Comparison of ENCODE assay signal across 8 mouse cellular contexts in genomic region chr6:60950415-60950814, GRCm38 (mm10). TPM values are rescaled to one million over a fixed set of nuclear protein-coding genes. Genes with fewer than 3 reads are reported as not detected.
DNase-seq lines count a peak whose midpoint lies in the region; ATAC-seq and TF ChIP-seq lines count a peak whose summit lies in the region.

No protein-coding gene starts in this region.

- DNase-seq in heart, postnatal 4 days, result peak; percentile 50
- DNase-seq in heart, adult 18-20 months, result no peak
- peak; percentile 55 for DNase-seq in c-Kit-negative CD71-positive TER-119-positive erythroid progenitor cells, embryonic 14.5 days (ENCODE audit: low read depth, low spot score)
- DNase-seq in left cerebral cortex, postnatal 10 days (ENCODE audit: extremely low spot score in 1 of 2, low spot score in 2 of 2), result peak; percentile 16 to 34
- peak; percentile 40 for DNase-seq in midbrain, postnatal 0 days (ENCODE audit: low spot score)
- DNase-seq in gastrocnemius, postnatal 4 days (ENCODE audit: low spot score in 2 of 2), result no peak

- no peak for TF ChIP-seq POLR2A in ES-Bruce4 (IDR thresholded peaks at IDR 0.05; ENCODE audit: insufficient read depth, low read length)

- H3K36me3 ChIP-seq in ES-Bruce4 (ENCODE audit: control insufficient read depth, insufficient read depth, low read length, poor library complexity, severe bottlenecking), result no peaks in the 10 kb centered on the region
- no peaks in the 10 kb centered on the region for H3K36me3 ChIP-seq in midbrain, postnatal 0 days (ENCODE audit: insufficient read depth, low read length)

- H3K4me1 ChIP-seq in ES-Bruce4 (ENCODE audit: control insufficient read depth, insufficient read depth, low read length), result no peaks in the 10 kb centered on the region
- no peaks in the 10 kb centered on the region for H3K4me1 ChIP-seq in midbrain, postnatal 0 days (ENCODE audit: insufficient read depth, low read length)

- no peaks in the 10 kb centered on the region for H3K27me3 ChIP-seq in ES-Bruce4 (ENCODE audit: control insufficient read depth, insufficient read depth, low read length, poor library complexity, severe bottlenecking)
- H3K27me3 ChIP-seq in midbrain, postnatal 0 days (ENCODE audit: insufficient read depth, low read length), result no peaks in the 10 kb centered on the region

- no peak for TF ChIP-seq EP300 in ES-Bruce4 (IDR thresholded peaks at IDR 0.05; ENCODE audit: insufficient read depth, low read depth, low read length)

- peak; percentile 100 for ATAC-seq in erythroid progenitor cell, adult 5-6 weeks (replicated peaks; ENCODE audit: low FRiP score, poor library complexity, severe bottlenecking)
- ATAC-seq in midbrain, postnatal 0 days (ENCODE audit: low FRiP score), result no peak

- H3K9me3 ChIP-seq in ES-Bruce4 (replicated peaks; ENCODE audit: control insufficient read depth, insufficient read depth, low read length, poor library complexity, severe bottlenecking), result no peaks in the 10 kb centered on the region
- no peaks in the 10 kb centered on the region for H3K9me3 ChIP-seq in midbrain, postnatal 0 days (ENCODE audit: low read length)

- intact Hi-C loops in left cerebral cortex, postnatal 10 days (cut with DNase I), result no loop called here

- H3K4me2 ChIP-seq in midbrain, postnatal 0 days (ENCODE audit: low read depth, low read length, poor library complexity, severe bottlenecking), result no peak overlapping the region

- H3K4me3 ChIP-seq in ES-Bruce4 (ENCODE audit: low read depth, low read length), result no peak overlapping the region
- no peak overlapping the region for H3K4me3 ChIP-seq in midbrain, postnatal 0 days (ENCODE audit: low read depth, low read length)

- peak; percentile 86 for TF ChIP-seq CTCF in ES-Bruce4 (IDR thresholded peaks at IDR 0.05; ENCODE audit: low read depth, low read length)
- TF ChIP-seq CTCF in midbrain, postnatal 0 days (IDR thresholded peaks at IDR 0.05), result peak; percentile 76

- H3K9ac ChIP-seq in ES-Bruce4 (ENCODE audit: low read depth, poor library complexity, severe bottlenecking), result no peak overlapping the region
- H3K9ac ChIP-seq in midbrain, postnatal 0 days (replicated peaks; ENCODE audit: low read length, poor library complexity, severe bottlenecking), result no peak overlapping the region

- H3K27ac ChIP-seq in ES-Bruce4 (ENCODE audit: insufficient read depth, low read length), result no peak overlapping the region
- no peak overlapping the region for H3K27ac ChIP-seq in midbrain, postnatal 0 days (ENCODE audit: low read depth, low read length)

- 61% methylated on average over 3 of the region's 3 CpGs for WGBS in midbrain, postnatal 0 days

RNA-seq across cellular contexts. Expression of gene Mmrn1, which starts 25.6 kb away (rescaled TPM):
- total RNA-seq in heart, postnatal 4 days (2021), result 1 to 10 TPM; 2.3 to 2.8 TPM
- total RNA-seq in heart, adult 18-20 months (2021), result 1 to 10 TPM; 6.1 to 7.4 TPM
- not detected in 2 replicates for polyA plus RNA-seq in ES-Bruce4 (2011; ENCODE audit: insufficient read depth, insufficient read length, low read depth, missing spikeins)
- total RNA-seq in erythroid progenitor cell, adult 5-6 weeks (2015; ENCODE audit: low replicate concordance), result 0.42 TPM in 1 of 2 replicates, not detected in the other
- total RNA-seq in erythroid progenitor cell, adult 5-6 weeks (2017; ENCODE audit: low replicate concordance), result 0.39 TPM in 1 of 2 replicates, not detected in the other
- 1 to 10 TPM; 1.1 to 1.2 TPM for total RNA-seq in left cerebral cortex, postnatal 10 days (2021)
- total RNA-seq in midbrain, postnatal 0 days (2014; rRNA removed), result 1.5 and 1.6 TPM in 2 replicates
- polyA plus RNA-seq in midbrain, postnatal 0 days (2015; fragmentation: Nextera tagmentation; extraction: Ambion mirVana), result 0.88 and 1.0 TPM in 2 replicates
- total RNA-seq in gastrocnemius, postnatal 4 days (2021), result 1 to 10 TPM; 1.5 to 1.8 TPM

Comparison
In these comparisons a context has a peak if more than half of its experiments do, and no peak if none do; other contexts are left out.
1. DNase-seq: peak in heart, postnatal 4 days (single experiment), c-Kit-negative CD71-positive TER-119-positive erythroid progenitor cells, embryonic 14.5 days (single experiment), left cerebral cortex, postnatal 10 days (2 of 2) and midbrain, postnatal 0 days (single experiment); none in heart, adult 18-20 months (0 of 2) and gastrocnemius, postnatal 4 days (0 of 2).